Mouse (Mus musculus) lung, embryonic 15.5 days (tissue): Measurements from ENCODE around the gene Pla2r1. TPM values are rescaled to one million over a fixed set of nuclear protein-coding genes. Genes with fewer than 3 reads are reported as not detected.

Source experiments
- ATAC-seq: fragments of 200-750 bp; cut with Nextera tagmentation; 2 replicates; pipeline ENCODE4 v1.8.0; 2017; ENCODE audit warnings: moderate number of reproducible peaks, borderline replicate concordance; ENCODE audit not compliant: low FRiP score, low TSS enrichment; ENCODE audit errors: extremely low read depth
- H3K27ac ChIP-seq: fragments of 300-500 bp; sonication (generic); 2 replicates; pipeline ENCODE4 v1.5.1; 2015; ENCODE audit warnings: moderate library complexity, mild to moderate bottlenecking, inconsistent platforms
- H3K27me3 ChIP-seq: fragments of 300-500 bp; sonication (generic); 2 replicates; pipeline ENCODE4 v1.6.1; 2015; ENCODE audit warnings: inconsistent platforms
- H3K36me3 ChIP-seq: fragments of 300-500 bp; sonication (generic); 2 replicates; pipeline ENCODE4 v1.6.1; 2015; ENCODE audit warnings: inconsistent platforms
- H3K4me1 ChIP-seq: fragments of 300-500 bp; sonication (generic); 2 replicates; pipeline ENCODE4 v1.6.1; 2015; ENCODE audit warnings: inconsistent platforms
- H3K4me2 ChIP-seq: fragments of 300-500 bp; sonication (generic); 2 replicates; pipeline ENCODE4 v1.6.1; 2015; ENCODE audit warnings: inconsistent platforms, mild to moderate bottlenecking, moderate library complexity
- H3K4me3 ChIP-seq: fragments of 300-500 bp; sonication (generic); 2 replicates; pipeline ENCODE4 v1.5.1; 2015; ENCODE audit warnings: mild to moderate bottlenecking, inconsistent platforms
- H3K9ac ChIP-seq: fragments of 300-500 bp; sonication (generic); 2 replicates; pipeline ENCODE4 v1.6.1; 2015; ENCODE audit warnings: inconsistent platforms
- H3K9me3 ChIP-seq: fragments of 300-500 bp; sonication (generic); 2 replicates; pipeline ENCODE4 v1.6.1; 2016; ENCODE audit warnings: inconsistent platforms
- WGBS: fragments of 180-500 bp; shearing (Covaris S2); methylation state at CpG from one replicate; pipeline ENCODE4 v1.1.7; 2015; 5-methylcytosine and 5-hydroxymethylcytosine counted together
- polyA plus RNA-seq: library from polyadenylated mRNA; unstranded; fragments of >200 nt; fragmentation: Nextera tagmentation; extraction: Ambion mirVana; gene quantifications from 2 replicates; pipeline ENCODE4 v1.2.1, GENCODE M21; 2015

Pla2r1 gene
- 2.9 and 3.2 TPM in 2 replicates for polyA plus RNA-seq

GRCm38 (mm10) chr2:60552902-60553682 lies at the start of gene Pla2r1:
TSS of gene Pla2r1 (minus strand) at chr2:60553308.
- Histone ChIP-seq H3K27me3 (no peaks in the 10 kb centered on the region), H3K36me3 (no peaks in the 10 kb centered on the region), H3K4me2 (peak within 1 kb of the TSS; percentile 80), H3K4me3 (peak within 1 kb of the TSS; percentile 46), H3K4me1 (peaks cover 15% of the 10 kb centered on the region), H3K27ac (no peak within 1 kb of the TSS), H3K9ac (peak within 1 kb of the TSS; percentile 19), H3K9me3 (no peaks in the 10 kb centered on the region)
- 2% methylated on average over 33 of the region's 33 CpGs for WGBS
- ATAC-seq, result peak; percentile 88

GRCm38 (mm10) chr2:60601326-60601725 lies 48.2 kb upstream of the Pla2r1 start:
- no peaks in the 10 kb centered on the region for H3K9me3 ChIP-seq
- no peak overlapping the region for H3K9ac ChIP-seq
- no peak overlapping the region for H3K4me3 ChIP-seq
- no peaks in the 10 kb centered on the region for H3K27me3 ChIP-seq
- no peaks in the 10 kb centered on the region for H3K36me3 ChIP-seq
- no peaks in the 10 kb centered on the region for H3K4me1 ChIP-seq
- H3K4me2 ChIP-seq, result no peak overlapping the region
- 74% methylated on average over 2 of the region's 2 CpGs for WGBS
- H3K27ac ChIP-seq, result no peak overlapping the region
- no peak for ATAC-seq

GRCm38 (mm10) chr2:60600863-60601262 lies 47.8 kb upstream of the Pla2r1 start:
- Histone ChIP-seq H3K4me1 (no peaks in the 10 kb centered on the region), H3K4me2 (no peak overlapping the region), H3K36me3 (no peaks in the 10 kb centered on the region), H3K27ac (no peak overlapping the region), H3K4me3 (no peak overlapping the region), H3K27me3 (no peaks in the 10 kb centered on the region), H3K9ac (no peak overlapping the region), H3K9me3 (no peaks in the 10 kb centered on the region)
- ATAC-seq, result no peak
- 75% methylated on average over 2 of the region's 2 CpGs for WGBS

GRCm38 (mm10) chr2:60583416-60583815 lies 30.3 kb upstream of the Pla2r1 start:
- no peaks in the 10 kb centered on the region for H3K27me3 ChIP-seq
- no peaks in the 10 kb centered on the region for H3K9me3 ChIP-seq
- no peaks in the 10 kb centered on the region for H3K36me3 ChIP-seq
- H3K27ac ChIP-seq, result no peak overlapping the region
- no peak overlapping the region for H3K4me2 ChIP-seq
- H3K9ac ChIP-seq, result no peak overlapping the region
- 76% methylated on average over 4 of the region's 4 CpGs for WGBS
- H3K4me1 ChIP-seq, result no peaks in the 10 kb centered on the region
- H3K4me3 ChIP-seq, result no peak overlapping the region
- no peak for ATAC-seq

GRCm38 (mm10) chr2:60554561-60554960 lies 1.5 kb upstream of the Pla2r1 start:
- no peak overlapping the region for H3K4me2 ChIP-seq
- H3K9ac ChIP-seq, result no peak overlapping the region
- no peaks in the 10 kb centered on the region for H3K9me3 ChIP-seq
- WGBS, result 64% methylated on average over 4 of the region's 4 CpGs
- no peaks in the 10 kb centered on the region for H3K36me3 ChIP-seq
- peaks cover 15% of the 10 kb centered on the region for H3K4me1 ChIP-seq
- no peaks in the 10 kb centered on the region for H3K27me3 ChIP-seq
- no peak for ATAC-seq
- no peak overlapping the region for H3K4me3 ChIP-seq
- H3K27ac ChIP-seq, result no peak overlapping the region

GRCm38 (mm10) chr2:60552177-60552901 lies 769 bp downstream of the Pla2r1 start:
- Histone ChIP-seq H3K4me1 (peaks cover 15% of the 10 kb centered on the region), H3K27ac (no peak overlapping the region), H3K27me3 (no peaks in the 10 kb centered on the region), H3K9ac (peak overlapping the region; percentile 19; the same call in 1 of the 2 replicates), H3K4me2 (peak overlapping the region; percentile 80), H3K36me3 (no peaks in the 10 kb centered on the region), H3K4me3 (peak overlapping the region; percentile 46), H3K9me3 (no peaks in the 10 kb centered on the region)
- 32% methylated on average over 21 of the region's 21 CpGs for WGBS
- ATAC-seq, result no peak; the same call in 1 of the 2 replicates

GRCm38 (mm10) chr2:60551673-60552072 lies 1.4 kb downstream of the Pla2r1 start:
- no peaks in the 10 kb centered on the region for H3K36me3 ChIP-seq
- peaks cover 15% of the 10 kb centered on the region for H3K4me1 ChIP-seq
- H3K4me2 ChIP-seq, result peak overlapping the region; percentile 80; the same call in 1 of the 2 replicates
- no peak overlapping the region for H3K9ac ChIP-seq
- H3K9me3 ChIP-seq, result no peaks in the 10 kb centered on the region
- H3K27ac ChIP-seq, result no peak overlapping the region
- no peak overlapping the region for H3K4me3 ChIP-seq
- 41% methylated on average over 2 of the region's 2 CpGs for WGBS
- H3K27me3 ChIP-seq, result no peaks in the 10 kb centered on the region
- ATAC-seq, result no peak

- 93% methylated on average over 8 of the region's 8 CpGs for WGBS
- Histone ChIP-seq H3K27ac (no peak overlapping the region), H3K36me3 (no peaks in the 10 kb centered on the region), H3K4me3 (no peak overlapping the region), H3K4me2 (no peak overlapping the region), H3K4me1 (peaks cover 15% of the 10 kb centered on the region), H3K9ac (no peak overlapping the region), H3K9me3 (no peaks in the 10 kb centered on the region), H3K27me3 (no peaks in the 10 kb centered on the region)
- no peak for ATAC-seq
Measured at GRCm38 (mm10) chr2:60550521-60550920, 2.6 kb downstream of the Pla2r1 start.

GRCm38 (mm10) chr2:60549851-60550250 lies 3.3 kb downstream of the Pla2r1 start:
- no peak for ATAC-seq
- Histone ChIP-seq H3K27ac (no peak overlapping the region), H3K4me3 (no peak overlapping the region), H3K4me1 (peaks cover 19% of the 10 kb centered on the region), H3K9me3 (no peaks in the 10 kb centered on the region), H3K9ac (no peak overlapping the region), H3K36me3 (no peaks in the 10 kb centered on the region), H3K27me3 (no peaks in the 10 kb centered on the region), H3K4me2 (no peak overlapping the region)
- WGBS, result 95% methylated on average over 2 of the region's 2 CpGs

- H3K4me1 ChIP-seq, result peaks cover 21% of the 10 kb centered on the region; the same call in 1 of the 2 replicates
- 58% methylated on average over 4 of the region's 4 CpGs for WGBS
- no peak overlapping the region for H3K4me3 ChIP-seq
- H3K9ac ChIP-seq, result no peak overlapping the region
- no peaks in the 10 kb centered on the region for H3K27me3 ChIP-seq
- no peak overlapping the region for H3K4me2 ChIP-seq
- H3K9me3 ChIP-seq, result no peaks in the 10 kb centered on the region
- no peaks in the 10 kb centered on the region for H3K36me3 ChIP-seq
- H3K27ac ChIP-seq, result 0 out of 2 replicates have a peak overlapping the region, but pooled peaks have one; percentile 3
- ATAC-seq, result peak; percentile 49; the same call in 1 of the 2 replicates
Measured at GRCm38 (mm10) chr2:60546082-60546481, 7.0 kb downstream of the Pla2r1 start.

GRCm38 (mm10) chr2:60544006-60544405 lies 9.1 kb downstream of the Pla2r1 start:
- no peak for ATAC-seq
- H3K4me2 ChIP-seq, result no peak overlapping the region
- no peak overlapping the region for H3K4me3 ChIP-seq
- H3K9me3 ChIP-seq, result no peaks in the 10 kb centered on the region
- WGBS, result 57% methylated on average over 5 of the region's 5 CpGs
- H3K27me3 ChIP-seq, result no peaks in the 10 kb centered on the region
- H3K36me3 ChIP-seq, result no peaks in the 10 kb centered on the region
- H3K27ac ChIP-seq, result no peak overlapping the region
- peaks cover 21% of the 10 kb centered on the region; the same call in 1 of the 2 replicates for H3K4me1 ChIP-seq
- no peak overlapping the region for H3K9ac ChIP-seq

GRCm38 (mm10) chr2:60541745-60542144 lies 11.4 kb downstream of the Pla2r1 start:
- no peak overlapping the region for H3K4me3 ChIP-seq
- peaks cover 21% of the 10 kb centered on the region; the same call in 1 of the 2 replicates for H3K4me1 ChIP-seq
- no peaks in the 10 kb centered on the region for H3K36me3 ChIP-seq
- H3K27me3 ChIP-seq, result no peaks in the 10 kb centered on the region
- H3K9ac ChIP-seq, result no peak overlapping the region
- H3K27ac ChIP-seq, result no peak overlapping the region
- H3K9me3 ChIP-seq, result no peaks in the 10 kb centered on the region
- H3K4me2 ChIP-seq, result no peak overlapping the region
- WGBS, result 24% methylated on average over 5 of the region's 5 CpGs
- ATAC-seq, result no peak
